Mouse (Mus musculus): ENCODE data around the gene Elf2.

Elf2 gene

DNA sequence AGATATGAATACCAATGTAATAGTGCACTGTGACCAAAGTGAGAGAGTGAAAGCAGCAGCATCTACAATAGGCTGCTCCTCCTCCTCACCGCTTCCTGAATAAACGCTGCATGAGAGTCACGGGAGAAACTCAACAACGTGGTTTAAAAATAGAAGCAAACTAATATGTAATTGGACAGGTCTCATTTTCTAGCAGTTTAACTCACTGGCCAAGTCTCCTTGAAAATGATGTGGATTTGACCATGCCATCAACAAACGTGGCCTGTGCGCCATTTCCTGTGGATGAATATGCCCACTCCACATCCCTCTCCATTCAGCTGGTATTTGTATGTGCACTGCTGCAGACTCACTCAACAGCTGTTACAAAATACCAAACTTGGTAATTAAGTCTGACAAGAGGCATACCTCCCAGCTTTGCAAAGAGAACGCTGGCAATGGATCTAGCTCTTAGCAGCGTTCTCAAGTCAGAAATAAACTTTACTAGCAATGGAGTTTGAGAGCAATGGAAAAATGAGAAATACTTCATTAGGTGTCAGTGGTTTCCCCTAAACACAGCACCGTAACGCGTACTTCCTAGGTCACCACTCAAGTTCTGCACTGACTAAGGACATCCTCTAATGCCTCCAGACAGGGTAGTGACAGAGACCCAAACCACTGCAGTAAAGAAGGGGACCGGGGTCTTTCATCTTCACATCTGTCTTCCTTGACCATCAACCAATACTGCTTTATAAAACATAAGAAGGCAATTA lies 70.2 kb downstream of the Elf2 start:
- peaks cover 11% of the 10 kb centered on the region for H3K4me1 ChIP-seq (replicated peaks; ENCODE audit: low read depth, low read length)
- H3K36me3 ChIP-seq (ENCODE audit: insufficient read depth, low read length), result peaks cover 13% of the 10 kb centered on the region
- H3K9me3 ChIP-seq (ENCODE audit: low read length), result 0 out of 2 replicates have a peak, but pooled peaks cover under 1% of the 10 kb centered on the region
- no peak for TF ChIP-seq CTCF (conservative IDR thresholded peaks at IDR 0.05; ENCODE audit: low read length)
- no peak for TF ChIP-seq NANOG (IDR thresholded peaks at IDR 0.05; ENCODE audit: borderline replicate concordance, low read length)
- TF ChIP-seq POU5F1 (IDR thresholded peaks at IDR 0.05; ENCODE audit: borderline replicate concordance, low read length), result no peak
- H3K27me3 ChIP-seq (ENCODE audit: insufficient read depth, low read length), result no peaks in the 10 kb centered on the region
- H3K4me3 ChIP-seq (replicated peaks; ENCODE audit: low read length), result no peak overlapping the region

DNA sequence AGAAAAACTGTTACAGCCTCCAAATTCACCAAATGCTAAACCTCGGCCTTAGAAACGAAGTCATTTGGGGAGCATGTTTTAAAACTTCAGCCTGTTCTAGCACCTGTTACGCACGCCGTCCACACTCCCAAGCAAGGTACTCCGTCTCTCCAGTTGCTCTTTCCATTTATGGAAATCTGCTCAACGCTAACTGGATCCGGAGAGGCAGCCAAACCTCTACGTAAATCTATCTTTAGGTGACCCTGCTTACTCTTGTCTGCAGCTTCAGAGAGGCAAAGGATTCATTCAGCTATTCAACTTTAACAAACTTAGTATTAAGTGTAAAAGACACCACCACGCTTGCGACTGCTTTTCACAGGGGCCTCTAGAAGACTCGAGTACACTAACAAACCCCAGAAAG lies 72.0 kb downstream of the Elf2 start:
- Histone ChIP-seq H3K9me3 (ENCODE audit: low read length) (peaks cover 17% of the 10 kb centered on the region), H3K36me3 (ENCODE audit: insufficient read depth, low read length) (peaks cover 31% of the 10 kb centered on the region), H3K27me3 (ENCODE audit: insufficient read depth, low read length) (no peaks in the 10 kb centered on the region), H3K4me1 (replicated peaks; ENCODE audit: low read depth, low read length) (peaks cover 5% of the 10 kb centered on the region; the same call in 1 of the 2 replicates), H3K4me3 (replicated peaks; ENCODE audit: low read length) (no peak overlapping the region)
- TF ChIP-seq CTCF (conservative IDR thresholded peaks at IDR 0.05; ENCODE audit: low read length) (no peak), NANOG (IDR thresholded peaks at IDR 0.05; ENCODE audit: borderline replicate concordance, low read length) (no peak), POU5F1 (IDR thresholded peaks at IDR 0.05; ENCODE audit: borderline replicate concordance, low read length) (no peak)

DNA sequence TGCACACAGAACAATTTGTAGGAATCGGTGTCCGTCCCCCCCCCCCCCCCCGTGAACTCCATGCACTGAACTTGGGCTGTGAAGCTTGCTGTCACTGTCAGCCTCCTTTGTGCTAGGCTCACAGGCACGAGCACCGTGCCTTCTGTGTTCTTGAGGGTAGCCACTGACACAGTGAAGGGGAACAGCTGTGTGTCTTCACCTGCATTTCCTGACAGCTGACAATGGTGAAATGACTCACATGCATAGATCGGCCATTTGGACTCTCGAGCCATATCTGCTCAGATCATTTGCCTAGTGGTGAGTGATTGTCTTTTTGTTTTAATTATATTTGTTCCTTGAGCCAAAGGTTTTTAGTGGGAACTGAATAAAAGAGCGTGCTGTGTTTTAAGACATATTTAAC lies 77.5 kb downstream of the Elf2 start:
- Histone ChIP-seq H3K4me1 (replicated peaks; ENCODE audit: low read depth, low read length) (no peaks in the 10 kb centered on the region), H3K4me3 (replicated peaks; ENCODE audit: low read length) (no peak overlapping the region), H3K9me3 (ENCODE audit: low read length) (peaks cover 17% of the 10 kb centered on the region), H3K27me3 (ENCODE audit: insufficient read depth, low read length) (no peaks in the 10 kb centered on the region), H3K36me3 (ENCODE audit: insufficient read depth, low read length) (peaks cover 85% of the 10 kb centered on the region)
- no peak for TF ChIP-seq NANOG (IDR thresholded peaks at IDR 0.05; ENCODE audit: borderline replicate concordance, low read length)
- TF ChIP-seq POU5F1 (IDR thresholded peaks at IDR 0.05; ENCODE audit: borderline replicate concordance, low read length), result no peak
- no peak for TF ChIP-seq CTCF (conservative IDR thresholded peaks at IDR 0.05; ENCODE audit: low read length)

DNA sequence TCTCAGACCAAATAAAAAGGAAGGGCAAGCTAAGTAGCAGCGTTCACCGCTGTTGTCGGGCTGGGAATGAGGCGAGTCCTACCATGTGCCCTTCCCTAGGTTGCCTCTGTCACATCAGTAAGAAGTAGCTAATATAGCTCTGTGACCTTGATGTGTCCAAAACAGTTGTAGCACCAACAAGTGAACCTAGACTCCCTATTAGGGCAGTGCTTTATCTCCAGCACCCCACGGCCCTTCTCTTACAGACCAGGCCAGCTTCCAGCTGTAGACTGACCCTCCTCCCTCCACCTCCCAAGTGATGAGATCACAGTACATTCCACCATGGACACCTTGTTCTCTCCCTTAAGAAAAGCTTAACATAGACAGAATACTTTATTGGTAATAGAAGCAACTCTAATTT lies 82.4 kb downstream of the Elf2 start:
- H3K4me1 ChIP-seq (replicated peaks; ENCODE audit: low read depth, low read length), result peaks cover 24% of the 10 kb centered on the region
- peaks cover 98% of the 10 kb centered on the region for H3K36me3 ChIP-seq (ENCODE audit: insufficient read depth, low read length)
- TF ChIP-seq CTCF (conservative IDR thresholded peaks at IDR 0.05; ENCODE audit: low read length) (no peak), POU5F1 (IDR thresholded peaks at IDR 0.05; ENCODE audit: borderline replicate concordance, low read length) (no peak), NANOG (IDR thresholded peaks at IDR 0.05; ENCODE audit: borderline replicate concordance, low read length) (no peak)
- H3K9me3 ChIP-seq (ENCODE audit: low read length), result no peaks in the 10 kb centered on the region
- no peaks in the 10 kb centered on the region for H3K27me3 ChIP-seq (ENCODE audit: insufficient read depth, low read length)
- H3K4me3 ChIP-seq (replicated peaks; ENCODE audit: low read length), result no peak overlapping the region

DNA sequence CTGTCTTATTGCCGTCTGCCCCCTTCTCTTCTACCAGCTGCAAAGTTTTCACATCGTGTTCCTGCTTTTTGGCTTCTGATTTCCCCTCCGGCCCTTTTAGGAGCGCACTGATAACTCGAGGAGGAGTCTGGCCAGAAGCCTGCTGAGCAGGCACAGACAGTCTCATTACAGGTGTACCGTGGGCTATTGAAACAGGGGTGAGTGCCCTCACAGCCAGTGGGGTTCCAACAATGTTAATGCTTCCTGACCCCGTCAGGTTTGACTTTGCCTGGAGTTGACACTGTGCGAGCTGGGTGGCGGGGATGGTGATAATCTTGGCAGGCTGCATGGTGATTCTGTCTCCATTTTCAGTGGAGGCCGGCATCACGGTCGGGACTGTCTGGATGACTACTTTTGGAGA lies 84.0 kb downstream of the Elf2 start:
- H3K36me3 ChIP-seq (ENCODE audit: insufficient read depth, low read length), result peaks cover 98% of the 10 kb centered on the region

DNA sequence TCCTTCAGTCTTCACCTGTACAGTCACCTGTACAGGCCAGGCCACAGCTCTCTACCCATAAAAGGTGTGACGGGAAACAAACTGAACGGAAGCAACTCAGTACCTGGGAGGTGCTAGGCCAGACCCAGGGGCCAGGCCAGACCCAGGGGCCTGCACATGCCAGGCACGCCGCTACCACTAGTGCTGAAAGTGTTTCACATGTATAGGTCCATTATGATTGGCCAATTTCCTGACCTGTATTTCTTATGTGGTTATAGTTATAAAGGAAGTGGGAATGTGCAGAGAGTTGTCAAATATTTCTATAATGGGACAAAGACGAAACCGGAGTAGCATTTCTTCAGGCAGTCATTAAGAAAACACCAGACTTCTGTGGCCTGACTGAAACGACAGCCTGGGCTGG lies 85.7 kb downstream of the Elf2 start:
- peaks cover 54% of the 10 kb centered on the region for H3K4me1 ChIP-seq (replicated peaks; ENCODE audit: low read depth, low read length)
- H3K9me3 ChIP-seq (ENCODE audit: low read length), result no peaks in the 10 kb centered on the region
- peaks cover 98% of the 10 kb centered on the region for H3K36me3 ChIP-seq (ENCODE audit: insufficient read depth, low read length)
- H3K27me3 ChIP-seq (ENCODE audit: insufficient read depth, low read length), result no peaks in the 10 kb centered on the region
- no peak overlapping the region for H3K4me3 ChIP-seq (replicated peaks; ENCODE audit: low read length)
- TF ChIP-seq CTCF (conservative IDR thresholded peaks at IDR 0.05; ENCODE audit: low read length) (no peak), POU5F1 (IDR thresholded peaks at IDR 0.05; ENCODE audit: borderline replicate concordance, low read length) (no peak)

More for the DNA sequence above, 84.0 kb downstream of the Elf2 start:
- TF ChIP-seq POU5F1 (IDR thresholded peaks at IDR 0.05; ENCODE audit: borderline replicate concordance, low read length) (no peak), CTCF (conservative IDR thresholded peaks at IDR 0.05; ENCODE audit: low read length) (no peak), NANOG (IDR thresholded peaks at IDR 0.05; ENCODE audit: borderline replicate concordance, low read length) (no peak)
- no peaks in the 10 kb centered on the region for H3K27me3 ChIP-seq (ENCODE audit: insufficient read depth, low read length)
- peaks cover 40% of the 10 kb centered on the region for H3K4me1 ChIP-seq (replicated peaks; ENCODE audit: low read depth, low read length)
- H3K9me3 ChIP-seq (ENCODE audit: low read length), result no peaks in the 10 kb centered on the region
- no peak overlapping the region for H3K4me3 ChIP-seq (replicated peaks; ENCODE audit: low read length)

DNA sequence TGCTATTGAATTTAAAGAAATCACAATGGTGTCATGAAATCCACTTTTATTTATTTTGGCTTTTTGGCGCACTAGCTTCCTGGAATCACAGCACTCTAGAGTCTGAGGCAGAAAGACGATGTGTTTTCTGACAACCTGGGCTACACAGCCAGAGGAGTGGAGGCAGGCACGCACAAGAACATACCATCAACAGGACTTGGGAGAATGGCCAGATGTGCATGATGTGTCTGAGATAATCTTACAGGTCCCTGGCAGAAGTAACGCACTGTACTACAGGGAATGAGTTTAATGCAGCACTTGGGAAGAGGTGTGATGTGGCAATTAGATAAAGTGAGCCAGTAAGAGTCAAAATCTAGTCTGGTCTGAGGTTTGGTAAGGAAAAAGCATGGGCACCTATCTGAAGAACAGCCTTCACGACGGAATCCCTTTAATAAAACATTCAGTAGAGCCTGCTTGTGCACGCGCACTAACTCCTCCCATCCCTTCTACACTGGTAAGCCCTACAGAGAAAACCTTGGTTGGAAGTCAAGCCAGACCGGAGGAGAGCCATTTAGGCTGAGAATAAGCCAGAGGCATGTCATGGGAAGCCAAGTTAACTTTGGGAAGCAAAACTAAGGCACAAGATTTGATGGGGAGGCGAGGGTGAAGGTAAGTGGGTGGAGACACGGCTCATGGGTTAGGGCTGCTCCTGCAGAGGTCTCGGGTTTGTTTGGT lies 87.6 kb downstream of the Elf2 start:
- Histone ChIP-seq H3K36me3 (ENCODE audit: insufficient read depth, low read length) (peaks cover 99% of the 10 kb centered on the region), H3K4me1 (replicated peaks; ENCODE audit: low read depth, low read length) (peaks cover 74% of the 10 kb centered on the region), H3K27me3 (ENCODE audit: insufficient read depth, low read length) (no peaks in the 10 kb centered on the region), H3K9me3 (ENCODE audit: low read length) (no peaks in the 10 kb centered on the region), H3K4me3 (replicated peaks; ENCODE audit: low read length) (no peak overlapping the region)
- no peak for TF ChIP-seq CTCF (conservative IDR thresholded peaks at IDR 0.05; ENCODE audit: low read length)
- TF ChIP-seq POU5F1 (IDR thresholded peaks at IDR 0.05; ENCODE audit: borderline replicate concordance, low read length), result no peak
- TF ChIP-seq NANOG (IDR thresholded peaks at IDR 0.05; ENCODE audit: borderline replicate concordance, low read length), result no peak

DNA sequence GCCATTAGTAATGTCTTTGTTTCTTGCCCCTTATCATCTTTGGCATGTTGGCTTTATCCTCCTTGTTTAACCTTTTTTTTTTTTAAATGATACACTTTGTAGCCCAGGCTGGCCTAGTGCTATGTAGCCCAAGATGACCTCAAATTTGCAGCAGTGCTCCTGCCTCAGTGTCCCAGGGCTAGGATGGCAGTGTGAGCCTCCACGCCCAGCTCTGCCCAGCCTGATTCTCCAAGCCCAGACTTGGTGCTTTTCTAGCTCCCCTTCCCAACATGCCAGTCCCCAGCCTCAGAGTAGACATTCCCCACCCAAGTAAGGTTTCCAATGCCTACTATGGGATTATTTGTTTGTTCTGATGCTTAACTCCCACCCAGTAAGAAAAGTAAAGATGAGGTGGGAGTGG lies 88.2 kb downstream of the Elf2 start:
- Histone ChIP-seq H3K4me1 (replicated peaks; ENCODE audit: low read depth, low read length) (peaks cover 77% of the 10 kb centered on the region), H3K9me3 (ENCODE audit: low read length) (no peaks in the 10 kb centered on the region), H3K4me3 (replicated peaks; ENCODE audit: low read length) (no peak overlapping the region), H3K27me3 (ENCODE audit: insufficient read depth, low read length) (no peaks in the 10 kb centered on the region), H3K36me3 (ENCODE audit: insufficient read depth, low read length) (peaks cover 99% of the 10 kb centered on the region)
- TF ChIP-seq CTCF (conservative IDR thresholded peaks at IDR 0.05; ENCODE audit: low read length), result no peak
- no peak for TF ChIP-seq NANOG (IDR thresholded peaks at IDR 0.05; ENCODE audit: borderline replicate concordance, low read length)
- no peak for TF ChIP-seq POU5F1 (IDR thresholded peaks at IDR 0.05; ENCODE audit: borderline replicate concordance, low read length)

Measured in E14TG2a.4 (cell line).